Comparison of ENCODE assay signal across 8 mouse cellular contexts in genomic region chr4:126467721-126468284, GRCm38 (mm10). TPM values are rescaled to one million over a fixed set of nuclear protein-coding genes. Genes with fewer than 3 reads are reported as not detected.
DNase-seq lines count a peak whose midpoint lies in the region; ATAC-seq lines count a peak whose summit lies in the region.

No protein-coding gene starts in this region.

- peaks cover 38% of the 10 kb centered on the region for H3K4me1 ChIP-seq in forebrain, embryonic 14.5 days (ENCODE audit: control insufficient read depth, insufficient read depth, low read length)

- H3K27me3 ChIP-seq in forebrain, embryonic 14.5 days (replicated peaks; ENCODE audit: control insufficient read depth, insufficient read depth, low read length): no peaks in the 10 kb centered on the region

- H3K9ac ChIP-seq in forebrain, embryonic 14.5 days (ENCODE audit: low read length): peak overlapping the region; percentile 98

- ATAC-seq in forebrain, embryonic 14.5 days: peak; percentile 65
- ATAC-seq in hematopoietic stem cell, adult 5-6 weeks (replicated peaks in 1 of 2; ENCODE audit: insufficient read depth in 1 of 2, low FRiP score in 2 of 2, low TSS enrichment in 1 of 2, low read depth in 1 of 2, poor library complexity in 2 of 2, severe bottlenecking in 2 of 2): peak; percentile 37 to 49

- peak; percentile 84 for DNase-seq in Muller cell, postnatal 12 days (ENCODE audit: inconsistent ontology term)
- DNase-seq in cerebellum, adult 11 months: peak; percentile 45
- peak; percentile 87 for DNase-seq in forebrain, embryonic 14.5 days (ENCODE audit: low spot score)
- peak; percentile 61 to 64 for DNase-seq in layer of hippocampus, postnatal 14 days (ENCODE audit: low spot score in 2 of 2)
- DNase-seq in lung, postnatal 36 days: peak; percentile 65
- peak; percentile 93 for DNase-seq in retina, postnatal 1 day
- peak; percentile 35 for DNase-seq in urinary bladder, adult 2 months (ENCODE audit: low spot score)

- peak overlapping the region; percentile 98 for H3K27ac ChIP-seq in forebrain, embryonic 14.5 days (ENCODE audit: low read depth, low read length)

- H3K4me2 ChIP-seq in forebrain, embryonic 14.5 days (ENCODE audit: low read length): peak overlapping the region; percentile 60

- H3K9me3 ChIP-seq in forebrain, embryonic 14.5 days (replicated peaks; ENCODE audit: control insufficient read depth, low read length): no peaks in the 10 kb centered on the region

- 0 out of 2 replicates have a peak, but pooled peaks cover 5% of the 10 kb centered on the region for H3K36me3 ChIP-seq in forebrain, embryonic 14.5 days (ENCODE audit: control insufficient read depth, insufficient read depth, low read length)

- 1% methylated on average over 25 of the region's 25 CpGs for WGBS in forebrain, embryonic 14.5 days

- peak overlapping the region; percentile 93 for H3K4me3 ChIP-seq in forebrain, embryonic 14.5 days (ENCODE audit: low read depth, low read length)

RNA-seq across cellular contexts. Expression of gene Ago1, which starts 0.6 kb away (rescaled TPM):
- polyA plus RNA-seq in forebrain, embryonic 14.5 days (2014; fragmentation: Nextera tagmentation; extraction: Ambion mirVana): 19.0 and 22.1 TPM in 2 replicates
- 42.6 and 43.5 TPM in 2 replicates for total RNA-seq in hematopoietic stem cell, adult 5-6 weeks (2017)
- total RNA-seq in layer of hippocampus, postnatal 14 days (2021): 10 to 100 TPM; 71.6 to 71.7 TPM
- 13.2 and 21.9 TPM in 2 replicates for polyA plus RNA-seq in urinary bladder, adult 2 months (2012; rRNA removed)

RNA-seq across cellular contexts. Expression of gene Ago3, which starts 38.4 kb away (rescaled TPM):
- 7.7 and 13.4 TPM in 2 replicates for polyA plus RNA-seq in forebrain, embryonic 14.5 days (2014; fragmentation: Nextera tagmentation; extraction: Ambion mirVana)
- total RNA-seq in hematopoietic stem cell, adult 5-6 weeks (2017): 7.5 and 13.1 TPM in 2 replicates
- total RNA-seq in layer of hippocampus, postnatal 14 days (2021): 10 to 100 TPM; 35.7 to 37.6 TPM
- 5.9 and 6.8 TPM in 2 replicates for polyA plus RNA-seq in urinary bladder, adult 2 months (2012; rRNA removed)

Comparison
In these comparisons a context has a peak if more than half of its experiments do, and no peak if none do; other contexts are left out.
1. Peak in every context shown above with its lines: DNase-seq, ATAC-seq, H3K4me3 ChIP-seq and H3K27ac ChIP-seq.
2. DNase-seq: peak in every context shown above with its lines; median percentile 93 in retina, postnatal 1 day; 87 in forebrain, embryonic 14.5 days; 84 in Muller cell, postnatal 12 days; 65 in lung, postnatal 36 days; 62 in layer of hippocampus, postnatal 14 days; 45 in cerebellum, adult 11 months; 35 in urinary bladder, adult 2 months.